ENCODE assay signal across 19 mouse cellular contexts in the genomic region with DNA sequence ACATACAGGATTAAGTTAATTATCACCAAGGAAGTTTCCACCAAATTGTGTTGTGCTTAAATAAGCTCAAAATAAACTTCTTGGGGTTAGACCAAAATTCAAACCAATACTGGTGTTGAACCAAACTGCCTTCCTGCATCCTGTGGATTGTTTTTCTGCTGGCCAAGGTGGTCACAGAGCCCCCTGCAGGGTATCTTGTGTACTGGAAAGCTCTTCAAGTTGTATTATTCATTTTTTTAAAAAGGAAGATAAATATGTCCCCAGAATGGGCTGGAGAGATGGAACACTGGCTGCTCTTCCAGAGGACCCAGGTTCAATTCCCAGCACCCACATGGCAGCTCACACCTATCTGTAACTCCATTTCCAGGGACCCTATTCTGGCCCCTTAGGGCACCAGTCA. TPM values are rescaled to one million over a fixed set of nuclear protein-coding genes. Genes with fewer than 3 reads are reported as not detected.
DNase-seq lines count a peak whose midpoint lies in the region; ATAC-seq and TF ChIP-seq lines count a peak whose summit lies in the region.
"Had no signal": no experiment of that assay in that cellular context is flagged by ENCODE, and none has a peak within 500 bp of the region (broad histone marks: within the 10 kb centered on the region; RNA-seq: fewer than 3 reads in every experiment).

No protein-coding gene starts in this region.

- DNase-seq in gastrocnemius, adult 2 months: no peak
- no peak for DNase-seq in gastrocnemius, postnatal 10 days
- peak; percentile 26 for DNase-seq in thymus, adult 2 months
- no peak for DNase-seq in thymus, adult 18-20 months
- DNase-seq in induced T-regulatory cell, adult 2 months (ENCODE audit: low read depth): peak; percentile 33
- DNase-seq in heart, embryonic 10.5 days (ENCODE audit: low spot score): no peak
- DNase-seq in layer of hippocampus, adult 18-20 months (ENCODE audit: low spot score in 2 of 2): no peak
- DNase-seq: adrenal gland, postnatal 14 days; cerebellum, postnatal 10 days; kidney, adult 9 months; liver had no signal

- no peak overlapping the region for H3K27ac ChIP-seq in gastrocnemius, adult 2 months
- H3K27ac ChIP-seq in thymus, adult 2 months (ENCODE audit: control insufficient read depth, insufficient read depth, low read length): no peak overlapping the region
- no peak overlapping the region for H3K27ac ChIP-seq in hindbrain, embryonic 16.5 days (ENCODE audit: low read depth, low read length)
- H3K27ac ChIP-seq in heart, embryonic 10.5 days: no peak overlapping the region
- H3K27ac ChIP-seq: embryonic facial prominence, embryonic 13.5 days; lung, embryonic 15.5 days; midbrain, embryonic 12.5 days had no signal

- no peaks in the 10 kb centered on the region for H3K27me3 ChIP-seq in thymus, adult 2 months (ENCODE audit: control insufficient read depth, insufficient read depth, low read length)
- no peaks in the 10 kb centered on the region for H3K27me3 ChIP-seq in hindbrain, embryonic 16.5 days (replicated peaks; ENCODE audit: control insufficient read depth, insufficient read depth, low read length)
- no peaks in the 10 kb centered on the region for H3K27me3 ChIP-seq in heart, embryonic 10.5 days (ENCODE audit: insufficient read depth, poor library complexity, severe bottlenecking)
- H3K27me3 ChIP-seq: embryonic facial prominence, embryonic 13.5 days; lung, embryonic 15.5 days; midbrain, embryonic 12.5 days had no signal

- H3K36me3 ChIP-seq in thymus, adult 2 months (ENCODE audit: control insufficient read depth, insufficient read depth, low read length): no peaks in the 10 kb centered on the region
- no peaks in the 10 kb centered on the region for H3K36me3 ChIP-seq in hindbrain, embryonic 16.5 days (ENCODE audit: control insufficient read depth, insufficient read depth, low read length)
- no peaks in the 10 kb centered on the region for H3K36me3 ChIP-seq in heart, embryonic 10.5 days
- H3K36me3 ChIP-seq: embryonic facial prominence, embryonic 13.5 days; lung, embryonic 15.5 days; midbrain, embryonic 12.5 days had no signal

- TF ChIP-seq CTCF in gastrocnemius, adult 2 months (IDR thresholded peaks at IDR 0.05): peak; percentile 9; the same call in 1 of the 2 replicates
- no peak for TF ChIP-seq CTCF in thymus, adult 2 months (IDR thresholded peaks at IDR 0.05; ENCODE audit: borderline replicate concordance, control insufficient read depth, extremely low read depth, insufficient read depth, low read length, poor library complexity)

- no peak for TF ChIP-seq POLR2A in thymus, adult 2 months (IDR thresholded peaks at IDR 0.05; ENCODE audit: control insufficient read depth, extremely low read depth, insufficient read depth, low read length, poor library complexity)

- H3K4me3 ChIP-seq in gastrocnemius, adult 2 months: no peak overlapping the region
- H3K4me3 ChIP-seq in thymus, adult 2 months (ENCODE audit: control insufficient read depth, insufficient read depth, low read length): no peak overlapping the region
- H3K4me3 ChIP-seq in hindbrain, embryonic 16.5 days (ENCODE audit: low read length): no peak overlapping the region
- no peak overlapping the region for H3K4me3 ChIP-seq in heart, embryonic 10.5 days
- H3K4me3 ChIP-seq: embryonic facial prominence, embryonic 13.5 days; lung, embryonic 15.5 days; midbrain, embryonic 12.5 days had no signal

- H3K4me1 ChIP-seq in thymus, adult 2 months (replicated peaks; ENCODE audit: control insufficient read depth, insufficient read depth, low read length): peaks cover 2% of the 10 kb centered on the region
- H3K4me1 ChIP-seq in hindbrain, embryonic 16.5 days (ENCODE audit: control insufficient read depth, insufficient read depth, low read depth, low read length): no peaks in the 10 kb centered on the region
- peaks cover 4% of the 10 kb centered on the region for H3K4me1 ChIP-seq in heart, embryonic 10.5 days
- H3K4me1 ChIP-seq: lung, embryonic 15.5 days had no signal

- H3K9me3 ChIP-seq in hindbrain, embryonic 16.5 days (ENCODE audit: control insufficient read depth, low read length): no peaks in the 10 kb centered on the region
- H3K9me3 ChIP-seq in heart, embryonic 10.5 days: no peaks in the 10 kb centered on the region
- H3K9me3 ChIP-seq: embryonic facial prominence, embryonic 13.5 days; lung, embryonic 15.5 days; midbrain, embryonic 12.5 days had no signal

- intact Hi-C loops in gastrocnemius, adult 2 months (cut with DNase I): no loop called here

- H3K4me2 ChIP-seq in hindbrain, embryonic 16.5 days (ENCODE audit: low read length): no peak overlapping the region
- H3K4me2 ChIP-seq: embryonic facial prominence, embryonic 13.5 days; lung, embryonic 15.5 days; midbrain, embryonic 12.5 days had no signal

- H3K9ac ChIP-seq in hindbrain, embryonic 16.5 days (ENCODE audit: low read depth, low read length): no peak overlapping the region
- H3K9ac ChIP-seq: embryonic facial prominence, embryonic 13.5 days; lung, embryonic 15.5 days; midbrain, embryonic 12.5 days had no signal

- ATAC-seq in hindbrain, embryonic 16.5 days: no peak

RNA-seq across cellular contexts. Expression of a gene that starts 5.6 kb away (rescaled TPM):
- total RNA-seq in gastrocnemius, adult 2 months (2021): 100 to 1,000 TPM; 145 to 194 TPM
- 100 to 1,000 TPM; 214 to 229 TPM for total RNA-seq in gastrocnemius, postnatal 10 days (2021)
- 37.5 and 45.2 TPM in 2 replicates for polyA plus RNA-seq in thymus, adult 2 months (2012; rRNA removed)
- 80.6 and 91.0 TPM in 2 replicates for polyA plus RNA-seq in hindbrain, embryonic 16.5 days (2015; fragmentation: Nextera tagmentation; extraction: Ambion mirVana)
- polyA plus RNA-seq in heart, embryonic 10.5 days (2016; fragmentation: Nextera tagmentation; extraction: Ambion mirVana): 75.2 and 81.1 TPM in 2 replicates
- total RNA-seq in layer of hippocampus, adult 18-20 months (2021): 100 to 1,000 TPM; 105 to 109 TPM

RNA-seq across cellular contexts. Expression of a gene that starts 20.7 kb away (rescaled TPM):
- not detected for total RNA-seq in gastrocnemius, adult 2 months (2021)
- not detected for total RNA-seq in gastrocnemius, postnatal 10 days (2021)
- not detected in 2 replicates for polyA plus RNA-seq in thymus, adult 2 months (2012; rRNA removed)
- polyA plus RNA-seq in hindbrain, embryonic 16.5 days (2015; fragmentation: Nextera tagmentation; extraction: Ambion mirVana): not detected in 2 replicates
- not detected in 2 replicates for polyA plus RNA-seq in heart, embryonic 10.5 days (2016; fragmentation: Nextera tagmentation; extraction: Ambion mirVana)
- total RNA-seq in layer of hippocampus, adult 18-20 months (2021): not detected
- total RNA-seq: adrenal gland, postnatal 14 days; left cerebral cortex, postnatal 10 days had no signal
- polyA plus RNA-seq: embryonic facial prominence, embryonic 13.5 days; forebrain, embryonic 11.5 days; hindbrain, embryonic 11.5 days; lung, embryonic 15.5 days; midbrain, embryonic 12.5 days; stomach, embryonic 14.5 days had no signal

RNA-seq across cellular contexts. Expression of a gene that starts 24.0 kb away (rescaled TPM):
- 10 to 100 TPM in 1 of 2 experiments, 1 to 10 TPM in 1; 5.8 to 13.1 TPM for total RNA-seq in gastrocnemius, adult 2 months (2021)
- total RNA-seq in gastrocnemius, postnatal 10 days (2021): 10 to 100 TPM; 53.0 to 54.2 TPM
- polyA plus RNA-seq in thymus, adult 2 months (2012; rRNA removed): 210 and 229 TPM in 2 replicates
- polyA plus RNA-seq in hindbrain, embryonic 16.5 days (2015; fragmentation: Nextera tagmentation; extraction: Ambion mirVana): 9.0 and 13.0 TPM in 2 replicates
- polyA plus RNA-seq in heart, embryonic 10.5 days (2016; fragmentation: Nextera tagmentation; extraction: Ambion mirVana): 25.7 and 33.4 TPM in 2 replicates
- total RNA-seq in layer of hippocampus, adult 18-20 months (2021): 10 to 100 TPM; 10.2 to 14.3 TPM

RNA-seq across cellular contexts. Expression of a gene that starts 45.6 kb away (rescaled TPM):
- 10 to 100 TPM; 17.3 to 23.7 TPM for total RNA-seq in gastrocnemius, adult 2 months (2021)
- 10 to 100 TPM; 23.6 to 24.5 TPM for total RNA-seq in gastrocnemius, postnatal 10 days (2021)
- 32.7 and 39.6 TPM in 2 replicates for polyA plus RNA-seq in thymus, adult 2 months (2012; rRNA removed)
- polyA plus RNA-seq in hindbrain, embryonic 16.5 days (2015; fragmentation: Nextera tagmentation; extraction: Ambion mirVana): 48.8 and 50.3 TPM in 2 replicates
- 47.5 and 50.6 TPM in 2 replicates for polyA plus RNA-seq in heart, embryonic 10.5 days (2016; fragmentation: Nextera tagmentation; extraction: Ambion mirVana)
- total RNA-seq in layer of hippocampus, adult 18-20 months (2021): 10 to 100 TPM; 28.3 to 29.4 TPM

Comparison
In these comparisons a context has a peak if more than half of its experiments do, and no peak if none do; other contexts are left out.
1. DNase-seq: peak in thymus, adult 2 months (single experiment) and induced T-regulatory cell, adult 2 months (single experiment); none in gastrocnemius, adult 2 months (single experiment), gastrocnemius, postnatal 10 days (single experiment), thymus, adult 18-20 months (0 of 2), heart, embryonic 10.5 days (single experiment) and layer of hippocampus, adult 18-20 months (0 of 2).